Mouse (Mus musculus) sigmoid colon, adult 10 weeks (tissue): ENCODE measurements around the gene Zfp512b. TPM values are rescaled to one million over a fixed set of nuclear protein-coding genes. Genes with fewer than 3 reads are reported as not detected.

Experiments
- polyA plus RNA-seq: library from polyadenylated mRNA; stranded (reverse); fragments of 350-450 nt; fragmentation: Illumina TruSeq; extraction: RNeasy Lipid Tissue Mini Kit (QIAGEN cat#74804); gene quantifications from one replicate; pipeline ENCODE4 v1.2.3, GENCODE M21; 2014; ENCODE audit warnings: low read depth, low replicate concordance

Zfp512b gene
- 4.3 TPM for polyA plus RNA-seq

GRCm38 (mm10) chr2:181592231-181593041 is at the start of gene Zfp512b:
TSS of gene Zfp512b (minus strand) at chr2:181592803.

GRCm38 (mm10) chr2:181598454-181599351 is 6.1 kb upstream of the Zfp512b start, which contains the start of gene Samd10:
TSS of gene Samd10 (minus strand) at chr2:181599212.

GRCm38 (mm10) chr2:181591528-181592085 is 996 bp downstream of the Zfp512b start, which contains the start of gene Prpf6:
TSS of gene Prpf6 (plus strand) at chr2:181591868.

GRCm38 (mm10) chr2:181584411-181584942 is 8.1 kb downstream of the Zfp512b start, which contains the start of gene Uckl1:
TSS of gene Uckl1 (minus strand) at chr2:181584892.

Other genes starting within 250 kb of the Zfp512b start
- gene Zgpat, start 227.9 kb downstream of the Zfp512b start, polyA plus RNA-seq: 2.1 TPM
- 44.4 TPM for gene Arfrp1, start 227.4 kb downstream of the Zfp512b start, polyA plus RNA-seq
- gene Lime1, start 212.7 kb downstream of the Zfp512b start, polyA plus RNA-seq: 1.2 TPM
- 1.5 TPM for gene Zbtb46, start 133.4 kb downstream of the Zfp512b start, polyA plus RNA-seq
- not detected for gene Abhd16b, start 99.6 kb downstream of the Zfp512b start, polyA plus RNA-seq
- gene Tpd52l2, start 95.7 kb downstream of the Zfp512b start, polyA plus RNA-seq: 47.1 TPM
- 72.7 TPM for gene Dnajc5, start 72.3 kb downstream of the Zfp512b start, polyA plus RNA-seq
- gene Uckl1, start 7.9 kb downstream of the Zfp512b start, polyA plus RNA-seq: 22.6 TPM
- gene Prpf6, start 935 bp downstream of the Zfp512b start, polyA plus RNA-seq: 24.1 TPM
- gene Samd10, start 6.4 kb upstream of the Zfp512b start, polyA plus RNA-seq: 10.4 TPM
- not detected for gene Gm29797, start 64.2 kb upstream of the Zfp512b start, polyA plus RNA-seq
- not detected for gene Sox18, start 78.8 kb upstream of the Zfp512b start, polyA plus RNA-seq
- gene Tcea2, start 87.5 kb upstream of the Zfp512b start, polyA plus RNA-seq: not detected
- gene Rgs19, start 101.2 kb upstream of the Zfp512b start, polyA plus RNA-seq: 10.6 TPM
- not detected for gene Lkaaear1, start 105.6 kb upstream of the Zfp512b start, polyA plus RNA-seq
- 0.25 TPM for gene Oprl1, start 122.2 kb upstream of the Zfp512b start, polyA plus RNA-seq
- 1.4 TPM for gene Myt1, start 170.5 kb upstream of the Zfp512b start, polyA plus RNA-seq
- gene Pcmtd2, start 245.1 kb upstream of the Zfp512b start, polyA plus RNA-seq: 200 TPM